Mouse (Mus musculus) hindbrain, embryonic 14.5 days (tissue): ENCODE measurements around the gene 5430403G16Rik. TPM values are rescaled to one million over a fixed set of nuclear protein-coding genes. Genes with fewer than 3 reads are reported as not detected.
"Not testable (repeated sequence)": the region's sequence is repeated elsewhere in the genome, so short reads cannot be mapped to it uniquely, and the experiment has no call there.

ENCODE experiments used
- ATAC-seq: fragments of 200-750 bp; cut with Nextera tagmentation; 2 replicates; pipeline ENCODE4 v1.8.0; 2017; ENCODE audit warnings: moderate number of reproducible peaks, mild to moderate bottlenecking, moderate TSS enrichment, moderate library complexity; ENCODE audit not compliant: low FRiP score
- DNase-seq: peaks from one replicate; pipeline ENCODE4 v3.0.0-alpha.2; 2015; ENCODE audit warnings: low spot score
- H3K27ac ChIP-seq: fragments of 300-500 bp; sonication (generic); 2 replicates; pipeline ENCODE4 v1.5.1; 2014; ENCODE audit warnings: mild to moderate bottlenecking, moderate library complexity
- H3K27me3 ChIP-seq: fragments of 300-500 bp; sonication (generic); 2 replicates; pipeline ENCODE4 v1.6.1; 2014; ENCODE audit warnings: mild to moderate bottlenecking, low read length, mixed read lengths; ENCODE audit not compliant: control insufficient read depth, insufficient read depth
- H3K36me3 ChIP-seq: fragments of 300-500 bp; sonication (generic); replicated peaks from 2 replicates; pipeline ENCODE4 v1.6.1; 2014; ENCODE audit not compliant: control insufficient read depth, insufficient read depth
- H3K4me1 ChIP-seq: fragments of 300-500 bp; sonication (generic); replicated peaks from 2 replicates; pipeline ENCODE4 v1.6.1; 2014; ENCODE audit warnings: antibody characterized with exemption, low read length, mixed read lengths; ENCODE audit not compliant: control insufficient read depth, insufficient read depth
- H3K4me2 ChIP-seq: fragments of 300-500 bp; sonication (generic); replicated peaks from 2 replicates; pipeline ENCODE4 v1.6.1; 2014; ENCODE audit warnings: mild to moderate bottlenecking, moderate library complexity
- H3K4me3 ChIP-seq: fragments of 300-500 bp; sonication (generic); replicated peaks from 2 replicates; pipeline ENCODE4 v1.5.1; 2014; ENCODE audit warnings: mild to moderate bottlenecking, low read length
- H3K9ac ChIP-seq: fragments of 300-500 bp; sonication (generic); 2 replicates; pipeline ENCODE4 v1.6.1; 2014
- H3K9me3 ChIP-seq: fragments of 300-500 bp; sonication (generic); 2 replicates; pipeline ENCODE4 v1.6.1; 2016; ENCODE audit warnings: low read length; ENCODE audit not compliant: control insufficient read depth
- WGBS: fragments of 180-500 bp; shearing (Covaris S2); extraction: QIAGEN DNeasy Blood & Tissue Kit; methylation state at CpG from one replicate; pipeline ENCODE4 v1.1.7; 2014; 5-methylcytosine and 5-hydroxymethylcytosine counted together
- polyA plus RNA-seq: library from polyadenylated mRNA; unstranded; fragments of >200 nt; fragmentation: Nextera tagmentation; extraction: Ambion mirVana; gene quantifications from 2 replicates; pipeline ENCODE4 v1.2.1, GENCODE M21; 2014

Gene 5430403G16Rik
- 2.0 and 2.1 TPM in 2 replicates for polyA plus RNA-seq

GRCm38 (mm10) chr5:109690537-109691201, at the start of gene 5430403G16Rik:
TSS of gene 5430403G16Rik (minus strand) at chr5:109691041.
- H3K9me3 ChIP-seq, H3K36me3 ChIP-seq, H3K4me1 ChIP-seq, H3K27me3 ChIP-seq: not testable (repeated sequence)
- Histone ChIP-seq H3K4me2 (peak within 1 kb of the TSS; percentile 70), H3K4me3 (peak within 1 kb of the TSS; percentile 47), H3K9ac (peak within 1 kb of the TSS; percentile 63), H3K27ac (peak within 1 kb of the TSS; percentile 70)
- DNase-seq, result peak; percentile 81
- 0% methylated on average over 24 of the region's 26 CpGs for WGBS
- ATAC-seq, result peak; percentile 98

GRCm38 (mm10) chr5:109717341-109717740, 26.5 kb upstream of the 5430403G16Rik start:
- H3K36me3 ChIP-seq, H3K27ac ChIP-seq, H3K9ac ChIP-seq, ATAC-seq, H3K4me1 ChIP-seq, DNase-seq, H3K4me3 ChIP-seq, H3K27me3 ChIP-seq, H3K9me3 ChIP-seq, H3K4me2 ChIP-seq: not testable (repeated sequence)
- WGBS, result 81% methylated on average over 3 of the region's 3 CpGs

- Histone ChIP-seq H3K4me2 (peak overlapping the region; percentile 70), H3K4me3 (peak overlapping the region; percentile 47), H3K27ac (peak overlapping the region; percentile 70), H3K9ac (peak overlapping the region; percentile 63; the same call in 1 of the 2 replicates)
- WGBS, result 60% methylated on average over 5 of the region's 5 CpGs
- H3K36me3 ChIP-seq, DNase-seq, H3K9me3 ChIP-seq, H3K27me3 ChIP-seq, ATAC-seq, H3K4me1 ChIP-seq: not testable (repeated sequence)
These were observed 544 bp upstream of the 5430403G16Rik start for GRCm38 (mm10) chr5:109691205-109691965.

- Histone ChIP-seq H3K9me3 (peaks cover 29% of the 10 kb centered on the region), H3K27ac (no peak overlapping the region), H3K4me3 (no peak overlapping the region), H3K4me1 (no peaks in the 10 kb centered on the region), H3K27me3 (no peaks in the 10 kb centered on the region), H3K4me2 (no peak overlapping the region), H3K9ac (no peak overlapping the region), H3K36me3 (no peaks in the 10 kb centered on the region)
- 73% methylated on average over 4 of the region's 4 CpGs for WGBS
- no peak for ATAC-seq
- DNase-seq, result no peak
These were observed 7.9 kb downstream of the 5430403G16Rik start for GRCm38 (mm10) chr5:109682921-109683320.

Other genes with a start within 250 kb of the 5430403G16Rik start
- 13.5 and 16.5 TPM in 2 replicates for gene Crlf2, start 132.0 kb downstream of the 5430403G16Rik start, polyA plus RNA-seq
- gene 4930522L14Rik, start 60.8 kb upstream of the 5430403G16Rik start, polyA plus RNA-seq, result 3.6 and 5.0 TPM in 2 replicates
- gene Gm15446, start 232.4 kb upstream of the 5430403G16Rik start, polyA plus RNA-seq, result 0.23 and 0.74 TPM in 2 replicates